Mouse (Mus musculus) olfactory bulb, adult 2 months (tissue): Measurements from ENCODE around the gene Galnt17. TPM values are rescaled to one million over a fixed set of nuclear protein-coding genes. Genes with fewer than 3 reads are reported as not detected.

ENCODE experiments used
- H3K27ac ChIP-seq: fragments of 200-500 bp; 2 replicates; pipeline ENCODE4 v1.5.1; 2012; ENCODE audit warnings: low read depth, low read length; ENCODE audit not compliant: insufficient read depth
- H3K4me1 ChIP-seq: fragments of 200-500 bp; 2 replicates; pipeline ENCODE4 v1.6.1; 2012; ENCODE audit warnings: low read length; ENCODE audit not compliant: control insufficient read depth, insufficient read depth
- H3K4me3 ChIP-seq: fragments of 200-500 bp; 2 replicates; pipeline ENCODE4 v1.5.1; 2012; ENCODE audit warnings: mild to moderate bottlenecking, low read depth, low read length, moderate library complexity; ENCODE audit not compliant: insufficient read depth
- CTCF ChIP-seq: fragments of 200-500 bp; IDR thresholded peaks from 2 replicates; pipeline ENCODE4 v1.5.1; 2012; ENCODE audit warnings: low read depth, mild to moderate bottlenecking, low read length, moderate library complexity; ENCODE audit not compliant: insufficient read depth
- POLR2A ChIP-seq: fragments of 200-500 bp; IDR thresholded peaks from 2 replicates; pipeline ENCODE4 v1.6.1; 2012; ENCODE audit warnings: mild to moderate bottlenecking, low read depth, low read length, moderate library complexity; ENCODE audit not compliant: insufficient read depth
- WGBS: fragments of 180-500 bp; shearing (Covaris S2); methylation state at CpG from one replicate; pipeline ENCODE4 v1.1.7; 2018; 5-methylcytosine and 5-hydroxymethylcytosine counted together
- polyA plus RNA-seq: library from polyadenylated mRNA; stranded (reverse); fragments of >200 nt; gene quantifications from 2 replicates; pipeline ENCODE4 v1.2.4, GENCODE M21; 2012; ENCODE audit warnings: low replicate concordance; ENCODE audit not compliant: missing spikeins, insufficient read depth, insufficient read length

Galnt17 gene
- polyA plus RNA-seq, 1 experiment: not detected

DNA sequence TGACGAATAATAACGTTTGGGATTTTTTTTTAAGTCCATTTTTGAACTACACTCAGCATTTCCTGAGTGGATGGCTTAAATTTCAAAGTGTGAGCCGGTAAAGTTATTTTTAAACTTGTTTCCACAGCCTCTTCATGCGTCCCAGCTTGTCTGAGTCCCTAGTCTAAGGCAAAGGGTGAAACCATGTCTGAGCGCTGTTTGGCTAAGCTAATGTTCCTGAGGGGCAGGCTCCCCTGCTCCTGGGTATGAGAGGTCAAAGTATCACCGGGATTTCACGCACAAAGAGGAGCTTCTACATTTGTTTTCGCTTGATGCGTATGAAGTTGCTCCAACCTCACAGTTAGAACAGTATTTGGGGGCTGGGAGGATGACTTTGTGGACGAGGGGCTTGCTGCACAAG is 78.6 kb downstream of the Galnt17 start:
- no peak for TF ChIP-seq CTCF
- no peak for TF ChIP-seq POLR2A
- 79% methylated on average over 10 of the region's 10 CpGs for WGBS
- no peaks in the 10 kb centered on the region; the same call in 1 of the 2 replicates for H3K4me1 ChIP-seq

DNA sequence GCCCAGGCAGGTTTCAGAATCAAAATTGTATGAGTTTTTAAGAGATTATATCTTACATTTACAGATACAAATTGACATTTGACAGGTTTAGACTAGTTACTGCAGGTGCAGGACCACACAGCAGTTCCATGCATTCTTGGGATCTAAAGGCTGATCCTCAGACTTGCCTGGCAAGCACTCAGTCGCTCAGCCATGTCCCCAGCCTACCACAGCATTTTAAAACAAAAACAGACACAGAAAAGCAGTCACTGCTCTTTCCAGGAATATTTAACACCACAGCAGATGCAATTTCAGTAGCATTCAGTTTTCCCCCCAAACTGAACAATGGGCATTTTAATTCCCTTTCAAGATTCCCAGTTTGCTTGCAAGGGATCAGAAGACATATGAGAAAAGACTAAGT is 84.9 kb downstream of the Galnt17 start:
- no peaks in the 10 kb centered on the region for H3K4me1 ChIP-seq
- WGBS: 71% methylated on average over 1 of the region's 1 CpGs
- TF ChIP-seq POLR2A: no peak
- TF ChIP-seq CTCF: no peak
- H3K27ac ChIP-seq: no peak overlapping the region
- H3K4me3 ChIP-seq: no peak overlapping the region

More for the DNA sequence above, 78.6 kb downstream of the Galnt17 start:
- Histone ChIP-seq H3K4me3 (no peak overlapping the region), H3K27ac (no peak overlapping the region)

DNA sequence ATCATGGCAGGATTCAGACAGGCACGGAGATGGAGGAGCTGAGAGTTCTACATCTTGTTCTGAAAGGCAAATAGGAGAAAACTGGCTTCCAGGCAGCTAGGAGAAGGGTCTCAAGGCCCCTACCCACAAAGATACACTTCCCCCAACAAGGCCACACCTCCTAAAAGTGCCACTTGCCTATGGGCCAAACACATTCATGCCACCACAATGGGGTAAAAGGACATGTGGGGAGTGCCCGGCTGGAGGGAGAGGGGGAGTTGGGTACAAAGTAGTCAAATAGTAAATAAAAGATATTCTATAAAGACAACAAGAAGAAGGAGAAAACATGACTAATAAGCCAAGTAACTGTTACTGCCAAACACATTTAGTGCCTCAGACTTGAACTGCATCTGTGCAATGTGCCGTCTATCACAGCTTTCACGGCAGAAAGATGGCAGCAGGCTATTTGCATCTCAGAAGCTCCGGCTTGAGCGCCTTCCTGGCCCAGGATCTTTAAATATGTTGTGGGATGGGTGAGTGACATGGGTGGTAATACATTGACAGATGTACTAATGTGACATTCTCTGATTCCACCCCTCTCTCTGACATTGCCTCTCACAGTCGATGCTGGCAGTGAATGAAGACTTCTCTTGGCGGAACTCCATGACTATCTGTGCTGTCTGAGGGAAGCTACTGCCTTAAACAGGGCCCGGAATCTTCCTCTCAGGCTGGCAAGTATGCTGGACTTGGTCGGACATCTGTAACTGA is 85.6 kb downstream of the Galnt17 start:
- no peak for TF ChIP-seq CTCF
- TF ChIP-seq POLR2A: no peak
- WGBS: 71% methylated on average over 10 of the region's 10 CpGs
- Histone ChIP-seq H3K4me1 (no peaks in the 10 kb centered on the region), H3K4me3 (no peak overlapping the region), H3K27ac (no peak overlapping the region)

DNA sequence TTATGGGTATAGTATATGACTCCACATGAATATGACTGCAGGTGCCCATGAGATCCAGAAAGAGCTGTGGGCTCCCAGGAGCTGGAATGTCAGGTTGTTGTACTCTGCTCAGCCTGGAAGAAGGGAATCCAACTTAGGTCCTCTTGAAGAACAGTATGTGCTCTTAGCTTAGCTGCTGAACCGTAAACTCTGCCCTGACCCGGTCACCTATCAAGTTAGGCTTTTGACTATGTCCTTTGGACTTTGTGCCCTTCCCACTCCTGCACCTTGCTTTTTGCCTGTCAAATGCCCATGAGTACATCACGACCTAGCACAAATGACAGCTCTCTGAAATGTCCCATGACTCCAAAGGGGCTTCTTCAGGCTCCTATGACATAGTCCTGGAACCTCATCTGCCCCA is 90.1 kb downstream of the Galnt17 start:
- TF ChIP-seq POLR2A: no peak
- TF ChIP-seq CTCF: no peak
- H3K4me3 ChIP-seq: no peak overlapping the region
- no peaks in the 10 kb centered on the region for H3K4me1 ChIP-seq
- 91% methylated on average over 3 of the region's 3 CpGs for WGBS
- H3K27ac ChIP-seq: no peak overlapping the region

DNA sequence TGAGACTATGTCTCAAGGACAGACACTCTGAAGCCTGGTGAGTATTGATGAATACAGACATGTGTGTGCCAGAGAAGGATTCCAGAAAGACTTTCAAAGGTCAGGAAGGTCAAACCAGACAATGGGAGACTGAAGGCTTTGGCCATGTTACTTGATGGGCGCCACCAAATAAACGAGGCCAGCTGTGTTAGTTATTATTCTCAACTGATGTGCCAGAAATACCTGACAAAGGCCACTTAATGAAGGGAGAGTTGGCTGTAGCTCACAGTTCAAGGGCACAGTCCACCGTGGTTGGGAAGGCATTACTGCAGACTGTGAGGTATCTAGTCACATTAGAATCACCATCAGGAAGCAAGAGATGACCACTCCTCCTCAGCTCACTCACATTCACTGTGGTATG is 96.7 kb downstream of the Galnt17 start:
- TF ChIP-seq CTCF: no peak
- no peak for TF ChIP-seq POLR2A
- no peak overlapping the region for H3K4me3 ChIP-seq
- 60% methylated on average over 3 of the region's 3 CpGs for WGBS

DNA sequence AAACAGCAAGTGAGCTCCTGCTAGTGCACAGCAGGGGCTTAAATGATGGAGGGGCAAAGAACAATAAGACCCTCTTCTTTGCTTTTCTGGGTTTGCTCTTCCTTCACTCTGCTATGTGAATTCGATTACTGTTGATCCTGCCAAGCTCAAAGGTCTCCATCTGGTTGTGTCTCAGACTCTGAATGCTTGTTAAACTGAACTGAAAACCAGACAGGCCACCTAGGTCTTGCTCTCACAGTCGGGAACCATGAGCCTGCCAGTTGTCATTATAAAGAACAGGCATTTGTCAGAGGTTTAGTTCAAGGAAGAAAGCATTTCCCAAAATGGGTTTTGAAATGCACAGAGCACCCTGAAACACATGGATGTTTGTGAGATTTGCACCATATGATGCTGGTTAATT is 107.2 kb downstream of the Galnt17 start:
- no peak overlapping the region for H3K4me3 ChIP-seq
- WGBS: 37% methylated on average over 2 of the region's 2 CpGs
- H3K27ac ChIP-seq: no peak overlapping the region
- TF ChIP-seq CTCF: no peak
- H3K4me1 ChIP-seq: no peaks in the 10 kb centered on the region

More for the DNA sequence above, 96.7 kb downstream of the Galnt17 start:
- H3K4me1 ChIP-seq: no peaks in the 10 kb centered on the region
- H3K27ac ChIP-seq: no peak overlapping the region

DNA sequence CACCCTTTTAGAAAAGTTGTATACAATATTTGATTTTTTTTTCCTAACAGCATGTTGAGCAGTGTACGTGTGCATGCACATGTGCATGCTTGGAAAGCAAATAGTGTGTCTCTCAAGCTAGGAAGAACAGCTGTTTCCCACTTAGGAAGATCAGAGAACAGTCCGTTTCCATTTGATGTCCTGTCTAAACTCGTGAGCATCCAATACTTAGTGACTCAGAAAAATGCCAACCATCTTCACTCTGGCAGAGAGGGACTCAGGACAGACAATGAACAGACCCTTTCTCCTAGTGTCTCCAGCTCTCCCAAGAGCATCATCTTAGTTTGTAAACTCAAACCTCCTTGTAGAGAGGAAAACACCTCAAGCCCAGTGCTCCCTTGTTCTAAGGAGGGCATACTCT is 116.0 kb downstream of the Galnt17 start:
- H3K4me1 ChIP-seq: no peaks in the 10 kb centered on the region
- no peak for TF ChIP-seq POLR2A
- TF ChIP-seq CTCF: no peak
- H3K27ac ChIP-seq: no peak overlapping the region
- no peak overlapping the region for H3K4me3 ChIP-seq
- 74% methylated on average over 3 of the region's 3 CpGs for WGBS

DNA sequence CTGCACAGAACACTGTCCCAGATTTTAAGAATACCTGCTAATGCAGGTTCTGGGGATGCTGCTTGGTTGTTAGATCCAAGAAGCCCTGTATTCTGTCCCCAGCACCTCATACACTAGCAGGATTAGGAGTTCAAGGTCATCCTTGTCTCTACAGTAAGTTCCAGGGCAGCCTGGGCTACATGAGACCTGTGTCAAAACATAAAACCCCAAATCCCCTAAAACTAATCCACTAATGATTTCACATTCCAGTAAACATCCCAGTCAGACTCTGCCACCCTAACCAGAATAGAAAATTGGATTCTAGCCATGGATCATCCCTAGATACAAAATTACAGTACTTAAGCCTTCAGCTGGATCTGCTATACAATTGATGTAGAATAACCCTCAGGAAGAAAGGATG is 123.7 kb downstream of the Galnt17 start:
- no peak for TF ChIP-seq POLR2A
- peaks cover 4% of the 10 kb centered on the region; the same call in 1 of the 2 replicates for H3K4me1 ChIP-seq
- no peak overlapping the region for H3K27ac ChIP-seq
- H3K4me3 ChIP-seq: no peak overlapping the region

DNA sequence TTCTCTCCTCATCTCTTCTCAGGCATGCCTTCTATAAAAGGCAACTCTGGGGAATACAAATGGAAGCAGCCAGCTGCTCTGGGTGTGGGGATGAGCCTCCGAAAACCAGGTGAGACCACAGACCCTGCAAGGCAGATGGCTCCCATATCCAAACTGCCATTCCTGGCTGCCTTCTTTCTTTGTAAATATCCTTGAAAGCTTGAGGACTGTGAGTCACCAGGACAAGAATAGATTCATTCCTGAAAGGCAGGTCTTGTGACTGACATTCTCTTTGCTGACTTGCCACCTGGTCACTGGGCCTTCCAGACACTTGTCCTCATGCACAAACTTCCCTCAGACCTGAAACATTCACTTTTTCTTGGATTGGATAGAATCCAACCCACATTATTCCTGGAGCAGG is 127.1 kb downstream of the Galnt17 start:
- H3K4me1 ChIP-seq: peaks cover 4% of the 10 kb centered on the region; the same call in 1 of the 2 replicates
- no peak overlapping the region for H3K27ac ChIP-seq
- no peak overlapping the region for H3K4me3 ChIP-seq
- 86% methylated on average over 1 of the region's 1 CpGs for WGBS
- TF ChIP-seq POLR2A (no peak), CTCF (no peak)
